Mouse (Mus musculus): ENCODE measurements around the gene Rcan3.

DNA sequence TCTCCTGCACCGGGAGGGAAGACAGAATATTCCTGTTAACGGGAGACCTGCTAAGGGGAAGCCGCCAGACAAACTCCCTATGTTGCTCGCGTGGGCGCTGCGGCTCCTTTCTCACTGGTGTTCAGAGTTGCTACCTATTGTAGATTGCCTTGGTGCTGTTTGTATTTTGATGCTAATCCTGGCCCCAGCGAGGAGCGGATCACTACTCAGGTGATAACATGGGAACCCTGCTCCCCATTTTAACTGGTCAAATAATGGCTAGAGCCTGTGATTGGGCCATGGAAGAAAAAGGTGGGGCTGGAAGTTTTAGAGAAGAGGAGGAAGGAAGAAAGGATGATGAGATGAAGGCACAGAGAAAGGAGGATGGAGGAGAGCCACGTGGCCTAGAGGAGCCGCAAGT lies 13.2 kb downstream of the Rcan3 start:
- TF ChIP-seq CTCF (IDR thresholded peaks at IDR 0.05) (no peak), EP300 (IDR thresholded peaks at IDR 0.05) (no peak)
